Mouse (Mus musculus): Measurements from ENCODE around the gene Armcx4.

DNA sequence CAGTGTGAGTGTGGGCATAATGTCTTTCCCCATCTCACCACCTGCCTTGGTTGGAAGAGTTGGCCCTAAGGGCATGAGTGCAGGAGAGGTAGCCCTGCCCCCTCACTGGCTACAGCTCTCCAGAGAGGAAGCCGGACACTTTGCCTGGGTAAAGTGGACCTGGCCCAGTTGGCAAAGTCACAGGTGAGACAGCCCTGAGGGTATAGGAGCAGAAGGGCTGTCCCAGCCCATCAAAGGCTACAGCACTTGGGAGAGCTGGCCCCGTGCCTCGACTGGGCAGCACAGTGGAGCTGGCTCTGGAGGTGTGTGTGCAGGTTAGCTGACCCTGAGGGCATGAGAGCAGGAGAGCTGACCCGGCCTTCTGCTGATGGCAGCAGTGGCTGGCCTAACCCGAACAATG is 24.7 kb upstream of the Armcx4 start:
- no peak for TF ChIP-seq POLR2A (IDR thresholded peaks at IDR 0.05; ENCODE audit: low read depth, low read length)
- TF ChIP-seq CTCF (IDR thresholded peaks at IDR 0.05; ENCODE audit: borderline replicate concordance, insufficient read depth, low read length), result no peak
